Mouse (Mus musculus) left cerebral cortex, adult 2 months (tissue): ENCODE data around the gene Lmtk2. TPM values are rescaled to one million over a fixed set of nuclear protein-coding genes. Genes with fewer than 3 reads are reported as not detected.

Experiments
- DNase-seq, 2 experiments: peaks; one replicate each; pipeline ENCODE4 v3.0.0; 2021 to 2022; ENCODE audit warnings: low spot score in 2 of 2, mixed read lengths in 1 of 2; ENCODE audit errors: extremely low spot score in 1 of 2
- H3K27ac ChIP-seq: fragments of 200-600 bp; 2 replicates; pipeline ENCODE4 v1.8.1; 2022
- H3K4me3 ChIP-seq: fragments of 200-600 bp; 2 replicates; pipeline ENCODE4 v1.8.1; 2022
- CTCF ChIP-seq: fragments of 200-600 bp; IDR thresholded peaks from 2 replicates; pipeline ENCODE4 v1.8.1; 2022; ENCODE audit warnings: antibody characterized with exemption, mild to moderate bottlenecking, moderate library complexity
- intact Hi-C: fragments of 180-260 bp; cut with DNase I; formaldehyde crosslinking; loops from one replicate; pipeline ENCODE4 v1.15.1; 2025
- total RNA-seq, 2 experiments: library from RNA; stranded (reverse); gene quantifications; 2 replicates each; pipeline ENCODE4 v1.2.3; 2021

The Lmtk2 gene
- total RNA-seq, 2 experiments from 2014 or later, result 171 to 173 TPM

DNA sequence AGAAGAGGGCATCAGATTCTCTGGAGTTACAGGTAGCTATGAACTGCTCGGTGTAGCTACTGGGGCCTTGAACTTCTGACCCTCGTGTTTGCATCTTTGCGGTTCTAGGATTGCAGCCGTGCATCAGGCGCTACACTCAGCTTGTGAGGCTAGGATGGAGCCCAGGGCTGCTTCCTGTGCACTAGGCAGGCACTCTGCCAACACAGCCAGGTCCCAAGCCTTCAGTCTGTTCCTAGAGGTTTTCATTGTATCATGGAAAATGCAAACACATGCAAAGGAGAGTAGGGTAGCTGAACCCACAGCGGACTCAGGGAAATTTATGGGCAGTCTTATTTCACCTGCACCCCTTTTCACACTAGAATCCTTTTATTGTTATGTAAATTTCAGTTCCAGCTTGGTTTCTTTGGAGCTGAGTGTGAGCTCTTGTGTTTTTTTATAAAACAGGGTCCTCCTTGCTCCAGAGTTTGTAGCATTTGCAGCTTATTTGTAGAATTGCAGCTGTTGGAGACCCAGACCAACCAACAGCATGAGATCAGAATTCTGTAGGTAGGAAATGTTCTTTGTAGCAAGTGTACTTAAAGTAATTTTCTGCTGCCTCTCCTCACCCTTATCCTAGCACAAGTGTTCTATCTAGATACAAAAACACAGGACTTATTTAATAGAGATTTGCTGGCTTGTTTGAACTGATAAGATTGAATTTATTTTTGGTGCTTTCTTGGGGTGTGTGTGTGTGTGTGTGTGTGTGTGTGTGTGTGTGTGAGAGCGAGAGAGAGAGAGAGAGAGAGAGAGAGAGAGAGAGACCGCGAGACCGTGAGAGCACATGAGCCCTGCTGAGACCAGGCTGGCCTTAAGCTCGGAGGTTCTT lies 12.6 kb downstream of the Lmtk2 start:
- no peak overlapping the region for H3K27ac ChIP-seq
- no peak for TF ChIP-seq CTCF
- no peak overlapping the region for H3K4me3 ChIP-seq
- intact Hi-C loops, result no loop called here
- DNase-seq, result no peak

DNA sequence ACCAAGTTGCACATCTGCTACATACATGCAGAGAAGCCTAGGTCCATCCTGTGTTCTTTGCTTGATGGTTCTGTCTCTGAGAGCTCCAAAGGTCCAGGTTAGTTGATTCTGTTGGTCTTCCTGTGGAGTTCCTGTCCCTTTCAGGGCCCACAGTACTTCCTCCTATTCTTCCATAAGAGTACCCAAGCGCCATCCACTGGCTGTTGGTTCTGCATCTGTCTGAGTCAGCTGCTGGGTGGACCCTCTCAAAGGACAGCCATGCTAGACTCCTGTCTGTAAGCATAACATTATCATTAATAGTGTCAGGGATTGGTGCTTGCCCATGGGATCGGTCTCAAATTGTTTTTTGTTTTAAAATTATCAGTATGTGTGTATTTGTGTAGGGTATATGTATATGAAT lies 13.8 kb downstream of the Lmtk2 start:
- H3K4me3 ChIP-seq, result no peak overlapping the region
- no peak for DNase-seq
- H3K27ac ChIP-seq, result no peak overlapping the region
- TF ChIP-seq CTCF, result no peak
- intact Hi-C loops, result no loop called here

DNA sequence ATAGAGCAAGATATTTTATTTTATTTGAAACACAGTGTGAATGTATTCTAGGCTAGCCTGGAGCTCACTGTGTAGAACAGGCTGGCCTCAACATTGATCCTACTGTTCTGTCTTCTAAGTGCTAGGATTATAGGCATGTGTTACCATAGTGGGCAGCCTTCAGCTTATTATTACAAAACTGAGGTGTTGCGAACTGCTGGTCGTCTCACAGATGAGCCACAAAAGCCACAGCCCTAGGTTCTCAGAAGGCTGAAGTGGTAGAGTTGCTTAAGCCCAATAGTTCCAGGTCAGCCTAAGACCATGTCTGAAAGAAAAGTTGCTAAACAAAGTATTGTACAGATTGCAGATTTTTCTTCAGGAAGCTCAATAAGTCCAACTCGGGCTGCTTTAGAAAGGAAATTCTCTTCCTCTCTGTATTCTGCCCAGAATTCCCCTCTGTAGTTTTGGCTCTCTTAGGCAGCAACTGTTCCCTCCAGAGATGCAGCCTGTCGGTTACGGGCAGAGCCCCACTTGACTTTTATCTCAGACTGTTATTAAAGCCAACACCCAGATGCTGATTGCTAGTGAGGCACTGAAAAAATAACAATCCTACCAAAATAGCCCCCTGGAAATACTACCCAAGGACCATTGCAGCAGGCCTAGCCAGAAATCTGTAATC lies 14.9 kb downstream of the Lmtk2 start:
- intact Hi-C loops, result no loop called here
- no peak for DNase-seq
- H3K27ac ChIP-seq, result no peak overlapping the region
- H3K4me3 ChIP-seq, result no peak overlapping the region
- TF ChIP-seq CTCF, result no peak

DNA sequence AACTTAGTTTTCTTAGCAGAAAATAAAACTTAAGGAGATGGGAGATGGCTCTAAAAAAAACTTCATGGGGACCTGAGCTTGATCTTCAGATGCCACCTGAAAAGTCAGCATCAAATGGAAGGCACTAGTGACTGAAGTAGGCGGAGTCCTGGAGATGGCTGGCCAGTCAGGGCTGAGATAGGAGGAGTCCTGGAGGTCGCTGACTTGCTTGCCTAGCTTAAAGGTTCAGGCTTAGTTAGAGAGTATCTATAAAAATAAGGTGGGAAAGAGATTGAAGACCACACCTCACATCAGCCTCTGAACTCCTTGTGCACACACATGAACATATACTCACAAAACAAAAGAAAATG lies 15.4 kb downstream of the Lmtk2 start:
- Histone ChIP-seq H3K4me3 (no peak overlapping the region), H3K27ac (no peak overlapping the region)
- DNase-seq, result no peak
- intact Hi-C loops, result no loop called here
- TF ChIP-seq CTCF, result no peak

DNA sequence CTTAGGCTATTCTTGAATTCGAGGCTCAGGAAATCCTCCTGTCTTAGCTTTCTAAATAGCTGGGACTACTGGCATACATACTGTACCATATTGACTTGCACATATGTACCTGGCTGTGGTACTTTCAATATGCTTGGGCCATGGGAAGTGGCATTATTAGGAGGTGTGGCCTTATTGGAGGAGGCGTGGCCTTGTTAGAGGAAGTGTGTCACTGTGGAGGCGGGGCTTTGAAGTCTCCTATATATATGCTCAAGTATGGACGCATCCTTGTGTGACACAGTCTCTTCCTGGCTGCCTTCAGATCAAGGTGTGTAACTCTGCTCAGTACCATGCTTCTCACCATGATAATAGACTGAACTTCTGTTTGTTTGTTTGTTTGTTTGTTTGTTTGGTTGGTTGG lies 18.0 kb downstream of the Lmtk2 start:
- intact Hi-C loops, result no loop called here

DNA sequence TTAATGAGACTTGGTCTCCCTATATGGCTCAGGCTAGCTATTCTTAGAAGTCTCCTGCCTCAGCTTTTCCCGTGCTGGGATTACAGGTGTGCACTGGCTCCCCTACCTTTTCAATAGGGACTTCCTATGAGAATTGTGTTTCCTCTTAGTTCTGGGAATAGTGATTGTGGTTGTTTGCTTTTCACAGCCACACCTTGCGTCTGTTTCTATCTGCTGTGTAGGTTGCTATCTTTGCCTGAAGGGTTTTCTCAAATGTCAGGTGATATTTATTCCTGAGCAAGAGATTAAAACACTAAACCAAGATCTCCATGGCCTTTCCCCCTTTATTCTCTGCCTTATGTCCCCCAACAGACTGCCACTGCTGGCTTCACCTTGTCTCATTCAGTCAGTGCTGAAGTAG lies 19.1 kb downstream of the Lmtk2 start:
- Histone ChIP-seq H3K4me3 (no peak overlapping the region), H3K27ac (no peak overlapping the region)
- no peak for DNase-seq
- intact Hi-C loops, result no loop called here
- no peak for TF ChIP-seq CTCF

More for the DNA sequence above, 18.0 kb downstream of the Lmtk2 start:
- no peak for TF ChIP-seq CTCF
- H3K4me3 ChIP-seq, result no peak overlapping the region
- no peak overlapping the region for H3K27ac ChIP-seq
- DNase-seq, result no peak

DNA sequence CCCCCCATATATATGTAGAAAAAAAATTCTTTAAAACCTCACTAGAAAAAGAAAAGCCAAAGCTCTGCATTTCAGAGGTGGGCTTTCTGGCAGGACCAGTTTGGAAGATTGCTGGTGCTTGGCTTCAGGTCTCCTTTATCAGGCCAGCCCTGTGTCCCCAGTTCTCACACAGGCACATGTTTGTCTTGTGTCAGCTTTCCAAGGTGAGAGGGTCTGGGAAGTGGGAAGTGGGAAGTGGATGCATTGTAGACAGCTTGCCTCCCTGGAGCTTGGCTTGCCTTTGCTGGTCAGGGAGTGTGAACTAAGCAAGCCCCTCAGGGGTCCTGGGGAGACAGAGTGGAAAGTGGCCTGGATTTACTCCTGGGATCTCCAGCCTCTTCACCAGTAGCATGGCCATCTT lies 21.3 kb downstream of the Lmtk2 start:
- Histone ChIP-seq H3K27ac (no peak overlapping the region), H3K4me3 (no peak overlapping the region)
- DNase-seq, result no peak
- TF ChIP-seq CTCF, result no peak
- intact Hi-C loops, result no loop called here

DNA sequence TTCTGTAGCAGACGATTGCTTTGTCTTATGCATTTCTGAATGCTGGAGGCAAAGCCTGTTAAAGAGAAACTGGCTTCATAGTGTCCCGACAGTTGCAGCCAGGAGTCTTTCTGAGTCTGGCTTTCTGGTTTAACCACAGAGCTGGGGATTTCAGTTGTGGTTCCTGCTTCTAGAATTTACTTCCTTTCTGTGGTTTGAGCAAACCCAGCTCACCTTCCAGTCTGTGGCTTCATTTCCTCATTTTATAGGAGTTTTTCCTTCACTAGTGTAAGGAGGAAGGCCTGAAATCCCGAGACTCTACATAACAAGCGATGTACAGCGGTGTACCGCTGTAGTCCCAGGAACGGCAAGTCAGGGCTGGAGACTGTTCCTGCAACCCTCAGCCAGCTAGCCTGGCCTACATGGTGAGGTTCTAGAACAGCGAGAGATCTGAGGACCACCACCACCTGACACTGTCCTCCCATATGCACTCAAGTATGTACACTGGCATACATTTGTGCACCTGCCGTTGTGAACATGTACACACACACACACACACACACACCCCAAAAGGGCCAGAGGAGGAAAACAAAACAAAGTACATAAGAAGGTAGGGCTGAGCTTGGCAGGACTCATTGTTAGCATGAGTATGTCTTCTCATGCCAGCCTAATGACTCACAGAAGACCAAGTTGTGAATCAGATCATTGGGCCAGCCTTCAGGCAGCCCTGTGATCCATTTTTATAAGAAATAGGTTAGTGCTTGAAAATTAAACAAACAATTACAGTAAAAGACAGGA lies 25.9 kb downstream of the Lmtk2 start:
- Histone ChIP-seq H3K27ac (no peak overlapping the region), H3K4me3 (no peak overlapping the region)
- no peak for TF ChIP-seq CTCF
- intact Hi-C loops, result no loop called here
- DNase-seq, result no peak

DNA sequence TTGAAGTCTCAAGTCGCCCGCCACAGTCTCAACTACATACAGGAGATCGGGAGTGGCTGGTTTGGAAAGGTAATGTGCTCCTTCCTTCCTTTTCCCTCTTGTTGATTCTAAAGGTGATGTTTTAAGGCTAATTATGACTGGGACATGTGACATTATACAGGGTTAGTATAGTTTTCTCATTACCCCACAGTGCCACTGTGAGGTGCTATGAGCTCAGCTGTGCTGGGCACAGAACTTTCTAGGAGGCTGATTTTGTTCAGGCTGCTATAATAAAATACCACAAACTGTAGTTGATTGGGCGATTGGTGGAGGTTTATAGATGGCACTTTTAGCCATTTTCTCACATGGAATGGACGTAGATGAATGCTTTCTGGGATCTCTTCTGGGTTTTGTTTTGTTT lies 43.3 kb downstream of the Lmtk2 start:
- no peak overlapping the region for H3K4me3 ChIP-seq
- intact Hi-C loops, result no loop called here
- H3K27ac ChIP-seq, result no peak overlapping the region
- peak; percentile 19 for TF ChIP-seq CTCF
- no peak for DNase-seq

DNA sequence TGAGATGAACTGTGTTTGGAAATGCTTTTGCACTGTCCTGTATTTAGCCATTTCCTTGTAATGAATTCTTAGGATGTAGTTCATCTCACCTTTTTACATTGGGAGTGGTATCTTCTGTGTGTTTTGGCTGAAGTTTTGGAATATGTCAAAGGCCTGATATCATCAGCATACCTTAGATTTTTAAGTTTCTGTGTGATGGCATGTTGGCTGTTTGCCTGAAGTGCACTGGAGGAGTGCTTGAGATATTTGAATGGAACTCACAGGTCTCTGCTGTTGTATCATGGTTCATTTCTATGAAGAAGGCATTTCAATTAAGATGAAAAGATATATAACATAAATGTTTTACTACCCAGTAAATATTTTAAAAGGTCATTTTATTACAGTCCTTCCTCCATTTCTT lies 46.7 kb downstream of the Lmtk2 start:
- no peak for TF ChIP-seq CTCF
- intact Hi-C loops, result no loop called here
- no peak for DNase-seq
- Histone ChIP-seq H3K27ac (no peak overlapping the region), H3K4me3 (no peak overlapping the region)

DNA sequence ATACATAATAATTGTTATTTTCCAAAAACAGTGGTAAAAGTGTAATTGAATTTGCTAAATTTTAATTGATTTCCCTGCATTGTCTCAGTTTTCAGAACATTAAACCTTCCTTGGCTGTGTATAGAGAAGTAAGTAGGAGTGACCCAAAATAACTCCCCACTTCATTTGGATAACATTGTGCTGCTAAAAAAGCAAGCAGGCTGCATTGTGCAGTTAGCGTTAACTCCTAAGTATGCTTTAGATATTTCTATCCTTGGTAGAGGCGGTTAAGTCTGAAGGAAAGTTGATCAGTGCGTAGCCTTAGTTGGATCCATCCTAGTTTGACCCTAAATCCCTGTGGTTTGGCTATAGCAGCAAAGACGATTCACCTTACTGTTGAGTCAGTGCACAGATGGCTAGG lies 49.3 kb downstream of the Lmtk2 start:
- DNase-seq, result no peak
- intact Hi-C loops, result no loop called here
- H3K27ac ChIP-seq, result no peak overlapping the region
- TF ChIP-seq CTCF, result no peak
- no peak overlapping the region for H3K4me3 ChIP-seq

DNA sequence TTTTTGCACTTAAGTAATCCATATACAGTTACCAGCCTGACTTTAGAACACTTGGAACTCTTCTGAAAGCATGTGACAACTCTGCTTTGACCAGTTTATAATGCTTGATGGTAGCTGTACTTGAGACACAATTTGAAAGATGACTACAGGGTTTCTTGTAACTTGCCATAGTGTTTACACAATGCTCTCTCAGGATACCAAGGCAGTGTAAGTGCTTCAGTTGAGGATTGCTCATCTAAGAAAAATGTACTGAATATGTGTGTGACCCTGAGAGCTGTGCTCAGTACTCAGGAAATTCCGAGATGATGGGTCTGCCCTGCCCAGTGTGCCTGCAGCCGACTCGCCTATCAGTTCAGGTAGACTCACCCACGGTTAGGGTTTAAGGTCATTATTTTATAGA lies 51.0 kb downstream of the Lmtk2 start:
- no peak overlapping the region for H3K27ac ChIP-seq
- intact Hi-C loops, result no loop called here
- TF ChIP-seq CTCF, result no peak
- no peak overlapping the region for H3K4me3 ChIP-seq
- no peak for DNase-seq
